Mouse (Mus musculus) G1E (cell line): ENCODE measurements around the gene Slc2a10.

ENCODE experiments used
- CTCF ChIP-seq: IDR thresholded peaks from 2 replicates; pipeline ENCODE4 v1.5.1; 2012; ENCODE audit warnings: low read depth, low read length, inconsistent platforms, mixed read lengths
- GATA1 ChIP-seq: IDR thresholded peaks from 2 replicates; pipeline ENCODE4 v1.6.1; 2012; ENCODE audit warnings: borderline replicate concordance, low read length, inconsistent platforms, mixed read lengths
- GATA2 ChIP-seq: IDR thresholded peaks from 2 replicates; pipeline ENCODE4 v1.6.1; 2012; ENCODE audit warnings: low read depth, low read length, inconsistent platforms, borderline replicate concordance
- POLR2AphosphoS5 ChIP-seq: IDR thresholded peaks from 2 replicates; pipeline ENCODE4 v1.6.1; 2012; ENCODE audit warnings: low read depth, low read length, inconsistent platforms; ENCODE audit not compliant: insufficient replicate concordance
- TAL1 ChIP-seq: conservative IDR thresholded peaks from 2 replicates; pipeline ENCODE4 v1.6.1; 2012; ENCODE audit warnings: low read depth, low read length, inconsistent platforms, mixed read lengths

GRCm38 (mm10) chr2:165564620-165565019 lies 61.0 kb downstream of the Slc2a10 start:
- TF ChIP-seq CTCF = no peak
- TF ChIP-seq TAL1 = no peak
- TF ChIP-seq POLR2AphosphoS5 = no peak
- no peak for TF ChIP-seq GATA2
- TF ChIP-seq GATA1 = no peak
